Mouse (Mus musculus) kidney, embryonic 14.5 days (tissue): ENCODE measurements at regions not wholly inside any gene's neighbourhood (a gene's known extent, or its start where the extent isn't known, plus 50 kb on each side); places are given as distances from the start of the nearest gene placed in this dataset.
A peak's percentile ranks its signal among the peaks of the same experiment; 100 is the strongest.

Source experiments
- ATAC-seq: fragments of 200-750 bp; cut with Nextera tagmentation; 2 replicates; pipeline ENCODE4 v1.8.0; 2017; ENCODE audit warnings: moderate number of reproducible peaks, mild to moderate bottlenecking, moderate TSS enrichment, moderate library complexity; ENCODE audit not compliant: low FRiP score, low TSS enrichment
- H3K27ac ChIP-seq: fragments of 300-500 bp; sonication (generic); 2 replicates; pipeline ENCODE4 v1.5.1; 2014; ENCODE audit warnings: low read depth, mild to moderate bottlenecking, low read length, moderate library complexity, mixed read lengths
- H3K27me3 ChIP-seq: fragments of 300-500 bp; sonication (generic); 2 replicates; pipeline ENCODE4 v1.6.1; 2014; ENCODE audit warnings: mild to moderate bottlenecking, low read length; ENCODE audit not compliant: control insufficient read depth, insufficient read depth
- H3K36me3 ChIP-seq: fragments of 300-500 bp; sonication (generic); 2 replicates; pipeline ENCODE4 v1.6.1; 2014; ENCODE audit warnings: low read length, mixed read lengths; ENCODE audit not compliant: control insufficient read depth, insufficient read depth
- H3K4me1 ChIP-seq: fragments of 300-500 bp; sonication (generic); 2 replicates; pipeline ENCODE4 v1.6.1; 2014; ENCODE audit warnings: low read length, mixed read lengths; ENCODE audit not compliant: control insufficient read depth, insufficient read depth
- H3K4me2 ChIP-seq: fragments of 300-500 bp; sonication (generic); replicated peaks from 2 replicates; pipeline ENCODE4 v1.6.1; 2014; ENCODE audit warnings: low read depth, mild to moderate bottlenecking, low read length
- H3K4me3 ChIP-seq: fragments of 300-500 bp; sonication (generic); 2 replicates; pipeline ENCODE4 v1.5.1; 2014; ENCODE audit warnings: mild to moderate bottlenecking, low read length
- H3K9ac ChIP-seq: fragments of 300-500 bp; sonication (generic); 2 replicates; pipeline ENCODE4 v1.6.1; 2014; ENCODE audit warnings: low read depth, mild to moderate bottlenecking, low read length, moderate library complexity
- H3K9me3 ChIP-seq: fragments of 300-500 bp; sonication (generic); 2 replicates; pipeline ENCODE4 v1.6.1; 2016; ENCODE audit warnings: low read length; ENCODE audit not compliant: control insufficient read depth
- WGBS: fragments of 180-500 bp; shearing (Covaris S2); extraction: QIAGEN DNeasy Blood & Tissue Kit; methylation state at CpG from one replicate; pipeline ENCODE4 v1.1.7; 2014; 5-methylcytosine and 5-hydroxymethylcytosine counted together

DNA sequence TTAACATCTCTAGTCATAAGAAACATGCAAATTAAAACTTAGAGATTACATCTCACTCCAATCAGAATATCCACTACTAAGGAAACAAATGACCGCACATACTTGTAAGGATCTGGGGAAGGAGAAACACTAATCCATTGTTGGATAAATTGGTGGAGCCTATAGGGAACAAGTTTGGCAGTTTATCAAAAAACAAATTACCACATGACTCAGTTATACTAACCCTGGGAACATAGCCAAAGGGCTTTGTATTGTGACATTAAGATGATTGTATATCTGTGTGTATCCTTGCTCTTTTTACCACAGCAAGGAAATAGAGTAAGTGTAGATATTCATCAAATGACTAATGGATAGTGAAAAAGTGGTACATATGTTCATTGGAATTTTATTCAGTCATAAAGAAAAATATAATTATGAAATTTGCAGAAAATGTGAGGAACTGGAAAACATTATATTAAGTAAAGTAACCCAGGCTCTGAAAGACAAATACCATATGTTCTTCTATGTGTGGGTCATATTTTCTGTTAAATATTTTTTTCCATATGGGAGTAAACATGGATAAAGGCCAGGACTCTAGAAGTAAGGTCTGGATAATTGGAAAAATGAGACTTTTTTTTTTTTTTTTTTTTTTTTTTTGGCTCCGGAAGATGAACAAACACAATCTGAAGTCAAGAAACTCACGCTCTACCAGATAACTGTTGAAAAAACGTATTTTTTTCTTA lies 430.6 kb downstream of the Dmac1 start:
- H3K4me2 ChIP-seq, result no peak overlapping the region
- H3K4me1 ChIP-seq, result no peaks in the 10 kb centered on the region
- H3K36me3 ChIP-seq, result no peaks in the 10 kb centered on the region
- H3K9ac ChIP-seq, result no peak overlapping the region
- H3K27me3 ChIP-seq, result no peaks in the 10 kb centered on the region
- ATAC-seq, result no peak
- no peaks in the 10 kb centered on the region for H3K9me3 ChIP-seq
- WGBS, result 77% methylated on average over 4 of the region's 4 CpGs
- H3K4me3 ChIP-seq, result no peak overlapping the region
- H3K27ac ChIP-seq, result no peak overlapping the region

DNA sequence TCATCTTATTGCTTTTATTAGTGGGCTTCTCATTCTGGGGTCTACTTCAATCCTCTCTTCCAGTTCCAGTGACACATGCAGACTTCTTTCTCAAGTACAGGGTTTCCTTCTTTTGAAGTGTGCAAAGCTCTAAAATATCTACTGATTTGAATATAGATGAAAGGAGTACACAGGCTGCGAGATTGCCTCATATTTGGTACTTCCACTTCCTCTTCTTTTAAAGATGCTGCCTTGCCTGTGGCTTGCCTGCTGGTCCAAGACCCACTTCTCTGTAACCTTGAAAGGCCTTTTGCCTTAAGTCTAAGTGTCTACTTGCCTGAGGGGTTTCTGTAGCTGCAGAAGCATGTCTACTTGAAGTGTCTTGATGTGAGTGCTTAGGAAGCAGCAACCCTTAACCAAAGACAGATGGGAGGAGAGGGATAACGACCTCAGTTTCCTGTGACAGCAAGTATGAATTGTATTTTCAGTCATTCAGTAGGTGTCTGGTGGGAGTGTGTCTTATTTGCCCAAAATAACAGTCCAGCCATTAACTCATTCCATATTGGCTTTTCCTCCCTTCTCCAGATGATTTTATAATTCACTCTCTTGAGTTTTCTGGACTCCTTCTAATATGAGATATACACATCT lies 479.8 kb downstream of the Dmac1 start:
- no peaks in the 10 kb centered on the region for H3K9me3 ChIP-seq
- WGBS, result 43% methylated on average over 2 of the region's 2 CpGs
- no peaks in the 10 kb centered on the region for H3K4me1 ChIP-seq
- H3K27me3 ChIP-seq, result no peaks in the 10 kb centered on the region
- no peak overlapping the region for H3K4me2 ChIP-seq
- no peak for ATAC-seq
- no peak overlapping the region for H3K27ac ChIP-seq
- no peaks in the 10 kb centered on the region for H3K36me3 ChIP-seq
- H3K4me3 ChIP-seq, result no peak overlapping the region
- H3K9ac ChIP-seq, result no peak overlapping the region

DNA sequence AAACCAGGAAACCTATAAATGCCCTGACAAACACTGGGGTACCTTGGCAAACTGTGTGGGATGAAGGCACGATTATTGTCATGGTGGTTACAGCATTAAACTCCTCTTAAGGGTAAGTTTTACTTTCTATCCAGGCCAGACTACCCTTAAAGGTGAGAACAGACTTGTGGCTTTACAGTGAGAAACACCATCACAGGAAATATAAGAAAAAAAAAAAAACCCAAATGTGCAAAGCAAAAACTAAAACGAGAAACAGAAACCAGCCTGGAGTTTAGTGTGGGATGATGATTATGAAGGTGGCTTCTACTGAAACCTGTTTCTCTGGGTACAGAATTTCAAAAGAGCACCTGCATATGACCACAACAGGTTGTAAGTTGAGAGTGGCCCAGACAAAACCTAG lies 480.6 kb downstream of the Dmac1 start:
- 65% methylated on average over 2 of the region's 2 CpGs for WGBS

DNA sequence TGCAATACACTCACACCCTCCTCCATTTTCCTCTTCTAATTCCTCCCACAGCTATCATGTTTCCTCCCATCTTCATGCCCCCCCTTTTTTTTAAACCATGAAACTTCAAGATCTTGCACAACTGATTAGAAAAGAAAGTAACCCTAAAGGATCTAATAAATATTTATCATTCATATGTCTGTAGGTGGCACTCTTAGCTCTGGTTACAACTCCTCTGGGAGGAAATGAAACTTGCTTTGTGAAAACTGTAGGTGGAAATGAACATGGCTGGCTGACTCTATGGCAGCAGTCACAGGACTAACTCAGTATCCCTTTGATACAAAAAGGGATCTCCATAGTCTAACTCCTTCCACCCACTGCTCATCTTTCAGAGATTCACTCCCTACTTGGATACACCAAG lies 481.4 kb downstream of the Dmac1 start:
- Histone ChIP-seq H3K4me1 (no peaks in the 10 kb centered on the region), H3K4me3 (no peak overlapping the region), H3K27me3 (no peaks in the 10 kb centered on the region), H3K9me3 (no peaks in the 10 kb centered on the region), H3K4me2 (no peak overlapping the region), H3K36me3 (no peaks in the 10 kb centered on the region), H3K27ac (no peak overlapping the region), H3K9ac (no peak overlapping the region)
- ATAC-seq, result no peak

More for the DNA sequence above, 480.6 kb downstream of the Dmac1 start:
- H3K9ac ChIP-seq, result no peak overlapping the region
- no peak overlapping the region for H3K27ac ChIP-seq
- H3K4me1 ChIP-seq, result no peaks in the 10 kb centered on the region
- ATAC-seq, result no peak
- H3K4me3 ChIP-seq, result no peak overlapping the region
- H3K36me3 ChIP-seq, result no peaks in the 10 kb centered on the region
- no peak overlapping the region for H3K4me2 ChIP-seq
- H3K27me3 ChIP-seq, result no peaks in the 10 kb centered on the region
- H3K9me3 ChIP-seq, result no peaks in the 10 kb centered on the region

DNA sequence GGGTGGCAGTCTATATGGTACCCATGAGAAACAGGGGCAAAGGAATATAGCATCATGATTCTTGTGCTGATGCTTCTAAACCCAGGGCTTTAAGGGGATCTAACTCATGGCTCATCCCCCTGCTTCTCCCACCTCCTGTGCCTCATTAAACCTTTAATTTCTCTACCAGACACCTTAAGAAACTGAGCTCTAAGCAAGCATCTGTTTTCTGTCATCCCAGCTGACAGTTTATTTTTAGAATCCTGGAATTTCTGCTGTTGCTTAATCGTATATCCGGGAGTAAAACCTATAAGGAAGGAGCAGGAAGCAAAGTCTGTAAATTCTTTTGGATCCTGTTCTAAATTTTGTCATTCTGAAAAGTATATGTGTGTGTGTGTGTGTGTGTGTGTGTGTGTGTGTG lies 505.7 kb downstream of the Kdm4c start:
- Histone ChIP-seq H3K9me3 (no peaks in the 10 kb centered on the region), H3K4me1 (no peaks in the 10 kb centered on the region), H3K4me3 (no peak overlapping the region), H3K27ac (no peak overlapping the region), H3K36me3 (no peaks in the 10 kb centered on the region), H3K4me2 (no peak overlapping the region), H3K27me3 (no peaks in the 10 kb centered on the region), H3K9ac (no peak overlapping the region)
- WGBS, result 38% methylated on average over 2 of the region's 2 CpGs
- ATAC-seq, result peak; percentile 75; the same call in 1 of the 2 replicates

DNA sequence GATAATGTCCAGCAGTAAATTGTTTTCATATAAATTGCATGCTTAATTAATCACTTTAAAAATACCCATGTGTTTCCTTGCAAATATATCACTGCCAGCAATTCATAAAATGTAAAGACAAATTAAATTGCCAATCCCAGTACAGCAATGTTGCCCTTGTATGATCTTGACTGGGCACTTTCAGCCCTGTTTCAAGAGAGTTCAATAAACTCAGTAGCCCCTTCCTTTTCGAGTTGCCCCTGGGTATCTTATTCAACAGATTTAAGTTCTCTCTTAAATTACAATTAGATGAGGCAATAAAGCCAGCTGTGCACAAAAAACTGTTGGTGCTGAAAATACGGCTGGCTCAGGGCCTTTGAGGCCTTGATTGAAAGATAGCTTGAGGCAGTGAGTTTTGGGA lies 497.3 kb downstream of the Kdm4c start:
- Histone ChIP-seq H3K4me1 (no peaks in the 10 kb centered on the region), H3K4me3 (no peak overlapping the region), H3K9me3 (no peaks in the 10 kb centered on the region), H3K27me3 (no peaks in the 10 kb centered on the region), H3K27ac (no peak overlapping the region), H3K9ac (no peak overlapping the region), H3K4me2 (no peak overlapping the region), H3K36me3 (no peaks in the 10 kb centered on the region)
- 9% methylated on average over 2 of the region's 2 CpGs for WGBS
- ATAC-seq, result no peak
